Mouse (Mus musculus): Measurements from ENCODE around the gene Prr5l. TPM values are rescaled to one million over a fixed set of nuclear protein-coding genes. Genes with fewer than 3 reads are reported as not detected.

The Prr5l gene
- polyA plus RNA-seq, 2 experiments = 1.4 to 1.7 TPM

DNA sequence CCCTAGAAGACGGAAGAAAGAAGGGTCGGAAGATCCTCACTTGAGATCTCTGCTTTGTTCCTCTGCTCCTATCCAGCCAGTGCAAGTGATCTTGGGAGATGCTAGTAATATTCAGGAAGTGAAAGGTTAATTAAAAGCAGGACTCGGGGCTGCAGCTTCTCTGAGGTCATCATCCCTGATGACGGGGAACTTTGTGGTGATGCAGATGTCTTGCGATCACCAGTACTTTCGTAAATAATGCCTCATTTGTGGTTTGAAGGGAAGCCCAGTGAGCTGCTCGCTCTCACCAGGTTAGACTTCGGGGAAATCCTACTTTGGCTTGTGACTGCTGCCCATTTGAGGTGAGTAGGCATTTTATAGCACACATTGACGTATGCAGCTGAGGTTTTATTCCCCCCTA, 26.7 kb downstream of the Prr5l start:
- no peak for TF ChIP-seq EP300 (IDR thresholded peaks at IDR 0.05; ENCODE audit: low read depth)
- no peak for TF ChIP-seq CTCF (IDR thresholded peaks at IDR 0.05; ENCODE audit: low read depth)
- H3K27ac ChIP-seq = no peak overlapping the region

DNA sequence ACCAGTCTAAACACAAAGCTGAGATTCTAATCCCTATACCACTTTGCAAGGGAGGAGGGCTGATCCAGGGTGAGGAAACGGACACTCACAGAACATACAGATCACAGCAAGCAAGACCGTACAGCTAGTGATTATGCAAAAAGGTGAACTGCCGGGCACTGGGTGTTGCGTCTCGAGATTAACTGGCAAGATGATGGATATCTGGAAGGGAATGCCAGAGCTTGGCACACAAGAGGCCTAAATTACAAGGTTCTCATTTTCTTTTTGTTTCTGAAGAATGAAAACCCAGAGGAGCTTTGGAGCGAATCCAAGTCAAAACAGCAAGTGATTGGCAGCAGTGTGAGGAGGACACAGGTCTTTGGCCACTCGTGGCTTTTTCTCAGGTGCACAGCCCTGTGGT, 28.0 kb downstream of the Prr5l start:
- no peaks in the 10 kb centered on the region for H3K27me3 ChIP-seq (ENCODE audit: control insufficient read depth, insufficient read depth, low read length)
- no peak for DNase-seq (ENCODE audit: low read depth in 3 of 3, low spot score in 3 of 3)
- H3K4me1 ChIP-seq (replicated peaks; ENCODE audit: control insufficient read depth in 2 of 2, insufficient read depth in 2 of 2, low read length in 1 of 2) = no peaks in the 10 kb centered on the region
- no peaks in the 10 kb centered on the region for H3K36me3 ChIP-seq (replicated peaks; ENCODE audit: control insufficient read depth, insufficient read depth, low read depth)
- H3K9ac ChIP-seq (replicated peaks) = no peak overlapping the region
- ATAC-seq (ENCODE audit: insufficient read depth) = no peak
- H3K9me3 ChIP-seq (ENCODE audit: control insufficient read depth, low read length) = no peaks in the 10 kb centered on the region
- no peak for TF ChIP-seq CTCF (IDR thresholded peaks at IDR 0.05; ENCODE audit: low read depth)
- TF ChIP-seq EP300 (IDR thresholded peaks at IDR 0.05; ENCODE audit: low read depth) = no peak
- 55% methylated on average over 7 of the region's 7 CpGs for WGBS (ENCODE audit: insufficient replicate concordance)
- H3K4me3 ChIP-seq (ENCODE audit: insufficient read depth in 1 of 2, low read depth in 2 of 2, low read length in 2 of 2) = no peak overlapping the region
- H3K4me2 ChIP-seq (ENCODE audit: low read depth) = no peak overlapping the region
- no peak overlapping the region for H3K27ac ChIP-seq

More for the DNA sequence above, 26.7 kb downstream of the Prr5l start:
- no peak for ATAC-seq (ENCODE audit: insufficient read depth)
- WGBS (ENCODE audit: insufficient replicate concordance) = 64% methylated on average over 9 of the region's 9 CpGs
- H3K4me2 ChIP-seq (ENCODE audit: low read depth) = no peak overlapping the region
- H3K4me1 ChIP-seq (replicated peaks; ENCODE audit: control insufficient read depth in 2 of 2, insufficient read depth in 2 of 2, low read length in 1 of 2) = no peaks in the 10 kb centered on the region
- H3K9ac ChIP-seq (replicated peaks) = no peak overlapping the region
- no peaks in the 10 kb centered on the region for H3K9me3 ChIP-seq (ENCODE audit: control insufficient read depth, low read length)
- no peak for DNase-seq (ENCODE audit: low read depth in 3 of 3, low spot score in 3 of 3)
- H3K4me3 ChIP-seq (ENCODE audit: insufficient read depth in 1 of 2, low read depth in 2 of 2, low read length in 2 of 2) = no peak overlapping the region
- no peaks in the 10 kb centered on the region for H3K27me3 ChIP-seq (ENCODE audit: control insufficient read depth, insufficient read depth, low read length)
- H3K36me3 ChIP-seq (replicated peaks; ENCODE audit: control insufficient read depth, insufficient read depth, low read depth) = no peaks in the 10 kb centered on the region

DNA sequence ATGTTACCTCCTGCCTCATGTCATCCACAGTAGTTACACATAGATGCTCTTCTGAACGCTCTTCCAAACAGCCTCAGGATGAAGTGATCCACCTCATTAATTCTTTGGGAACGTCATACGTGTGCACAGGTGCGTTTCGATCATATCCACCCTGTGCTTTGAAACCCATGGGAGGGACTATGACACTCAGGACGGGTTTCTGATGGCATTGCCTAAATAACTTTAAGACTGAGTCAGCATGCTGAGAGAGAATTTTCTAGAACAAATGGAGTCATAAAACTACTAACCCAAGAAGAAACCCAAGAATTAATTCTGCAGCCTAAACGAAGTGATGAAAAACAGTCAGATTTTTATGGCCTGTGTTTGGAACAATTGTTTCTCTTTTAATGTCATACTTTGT, 40.1 kb downstream of the Prr5l start:
- 68% methylated on average over 7 of the region's 7 CpGs for WGBS (ENCODE audit: insufficient replicate concordance)
- ATAC-seq (ENCODE audit: insufficient read depth) (no peak), DNase-seq (ENCODE audit: low read depth in 3 of 3, low spot score in 3 of 3) (no peak)
- H3K4me1 ChIP-seq (replicated peaks; ENCODE audit: control insufficient read depth in 2 of 2, insufficient read depth in 2 of 2, low read length in 1 of 2) = no peaks in the 10 kb centered on the region
- H3K9me3 ChIP-seq (ENCODE audit: control insufficient read depth, low read length) = no peaks in the 10 kb centered on the region
- H3K4me3 ChIP-seq (ENCODE audit: insufficient read depth in 1 of 2, low read depth in 2 of 2, low read length in 2 of 2) = no peak overlapping the region
- H3K36me3 ChIP-seq (replicated peaks; ENCODE audit: control insufficient read depth, insufficient read depth, low read depth) = no peaks in the 10 kb centered on the region
- H3K4me2 ChIP-seq (ENCODE audit: low read depth) = no peak overlapping the region
- no peak overlapping the region for H3K9ac ChIP-seq (replicated peaks)
- TF ChIP-seq EP300 (IDR thresholded peaks at IDR 0.05; ENCODE audit: low read depth) (no peak), CTCF (IDR thresholded peaks at IDR 0.05; ENCODE audit: low read depth) (no peak)
- H3K27me3 ChIP-seq (ENCODE audit: control insufficient read depth, insufficient read depth, low read length) = no peaks in the 10 kb centered on the region
- no peak overlapping the region for H3K27ac ChIP-seq

DNA sequence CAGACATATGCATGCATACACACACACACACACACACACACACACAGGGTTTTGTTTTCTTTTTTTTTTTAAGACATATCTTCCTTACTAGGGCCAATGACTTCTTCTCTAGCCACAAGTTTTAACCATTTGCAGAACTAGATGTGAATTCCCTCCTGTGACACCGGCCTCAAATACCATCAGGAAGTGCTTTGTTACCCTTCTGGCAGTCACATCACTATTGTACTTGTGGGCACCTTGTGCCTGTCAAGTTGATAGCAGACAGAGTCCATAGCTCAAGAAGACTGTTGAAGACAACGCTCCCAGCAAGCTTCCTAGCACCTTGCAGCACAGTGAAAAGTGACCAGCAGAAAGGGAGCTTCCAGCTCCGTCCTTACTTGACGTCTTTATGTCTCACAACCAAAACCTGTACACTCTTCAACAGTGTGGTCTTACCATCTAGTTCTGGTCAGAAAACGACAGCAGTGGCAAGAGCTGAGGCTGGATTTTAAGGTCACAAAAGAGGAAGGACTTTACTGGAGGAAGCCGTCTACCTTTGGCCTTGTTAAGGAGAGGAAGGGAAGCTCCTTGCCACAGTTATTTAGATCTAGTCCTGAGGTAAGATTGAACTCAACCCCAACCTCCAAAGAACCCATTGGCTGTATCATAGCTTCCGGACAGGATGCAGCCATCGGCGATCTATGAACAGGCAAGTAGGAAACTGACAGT, 47.9 kb downstream of the Prr5l start:
- DNase-seq (ENCODE audit: low read depth in 3 of 3, low spot score in 3 of 3) (no peak), ATAC-seq (ENCODE audit: insufficient read depth) (no peak)
- peaks cover 0 to 2% of the 10 kb centered on the region in 2 experiments; a peak in 2 of 4 replicates for H3K4me1 ChIP-seq (replicated peaks; ENCODE audit: control insufficient read depth in 2 of 2, insufficient read depth in 2 of 2, low read length in 1 of 2)
- no peak overlapping the region for H3K4me2 ChIP-seq (ENCODE audit: low read depth)
- H3K27ac ChIP-seq = no peak overlapping the region
- no peak overlapping the region for H3K9ac ChIP-seq (replicated peaks)
- H3K36me3 ChIP-seq (replicated peaks; ENCODE audit: control insufficient read depth, insufficient read depth, low read depth) = no peaks in the 10 kb centered on the region
- no peak for TF ChIP-seq EP300 (IDR thresholded peaks at IDR 0.05; ENCODE audit: low read depth)
- no peak for TF ChIP-seq CTCF (IDR thresholded peaks at IDR 0.05; ENCODE audit: low read depth)
- 26% methylated on average over 9 of the region's 9 CpGs for whole genome bisulfite sequencing (ENCODE audit: insufficient replicate concordance)
- no peak overlapping the region for H3K4me3 ChIP-seq (ENCODE audit: insufficient read depth in 1 of 2, low read depth in 2 of 2, low read length in 2 of 2)
- no peaks in the 10 kb centered on the region for H3K27me3 ChIP-seq (ENCODE audit: control insufficient read depth, insufficient read depth, low read length)
- no peaks in the 10 kb centered on the region for H3K9me3 ChIP-seq (ENCODE audit: control insufficient read depth, low read length)

DNA sequence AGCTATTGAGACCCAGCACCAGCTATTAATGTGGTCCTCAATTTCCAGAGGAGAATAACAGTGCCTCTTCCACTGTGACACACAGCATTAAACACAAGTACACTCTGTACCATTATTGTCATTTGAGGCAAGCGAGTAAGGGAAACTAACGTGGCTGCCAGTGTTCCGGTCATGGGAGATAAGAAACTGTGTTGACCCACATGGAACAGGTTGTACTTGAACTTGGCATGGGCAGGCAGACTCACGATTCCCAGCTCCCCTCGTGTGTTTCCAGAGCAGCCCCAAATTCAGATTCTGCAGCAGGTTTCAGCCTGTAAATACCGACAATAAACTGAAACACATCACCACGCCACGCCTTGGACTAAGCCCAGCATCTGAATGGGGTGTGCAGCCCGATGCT, 50.5 kb downstream of the Prr5l start:
- Histone ChIP-seq H3K4me3 (ENCODE audit: insufficient read depth in 1 of 2, low read depth in 2 of 2, low read length in 2 of 2) (no peak overlapping the region), H3K4me1 (replicated peaks; ENCODE audit: control insufficient read depth in 2 of 2, insufficient read depth in 2 of 2, low read length in 1 of 2) (peaks cover 0 to 8% of the 10 kb centered on the region in 2 experiments; a peak in 2 of 4 replicates), H3K27me3 (ENCODE audit: control insufficient read depth, insufficient read depth, low read length) (no peaks in the 10 kb centered on the region), H3K9me3 (ENCODE audit: control insufficient read depth, low read length) (no peaks in the 10 kb centered on the region), H3K4me2 (ENCODE audit: low read depth) (no peak overlapping the region), H3K9ac (replicated peaks) (no peak overlapping the region), H3K27ac (no peak overlapping the region), H3K36me3 (replicated peaks; ENCODE audit: control insufficient read depth, insufficient read depth, low read depth) (no peaks in the 10 kb centered on the region)
- ATAC-seq (ENCODE audit: insufficient read depth) = no peak
- TF ChIP-seq CTCF (IDR thresholded peaks at IDR 0.05; ENCODE audit: low read depth) (no peak), EP300 (IDR thresholded peaks at IDR 0.05; ENCODE audit: low read depth) (no peak)
- WGBS (ENCODE audit: insufficient replicate concordance) = 58% methylated on average over 9 of the region's 9 CpGs
- DNase-seq (ENCODE audit: low read depth in 3 of 3, low spot score in 3 of 3) = no peak
